Mouse (Mus musculus) c-Kit-positive CD71-positive TER-119-positive erythroid progenitor cells, embryonic 14.5 days (primary cell): Measurements from ENCODE around the gene Thsd1.
"Not testable (repeated sequence)": the region's sequence is repeated elsewhere in the genome, so short reads cannot be mapped to it uniquely, and the experiment has no call there.

Experiments used
- DNase-seq: peaks from one replicate; pipeline ENCODE4 v3.0.0-alpha.2; 2013; ENCODE audit warnings: low spot score

Gene Thsd1

DNA sequence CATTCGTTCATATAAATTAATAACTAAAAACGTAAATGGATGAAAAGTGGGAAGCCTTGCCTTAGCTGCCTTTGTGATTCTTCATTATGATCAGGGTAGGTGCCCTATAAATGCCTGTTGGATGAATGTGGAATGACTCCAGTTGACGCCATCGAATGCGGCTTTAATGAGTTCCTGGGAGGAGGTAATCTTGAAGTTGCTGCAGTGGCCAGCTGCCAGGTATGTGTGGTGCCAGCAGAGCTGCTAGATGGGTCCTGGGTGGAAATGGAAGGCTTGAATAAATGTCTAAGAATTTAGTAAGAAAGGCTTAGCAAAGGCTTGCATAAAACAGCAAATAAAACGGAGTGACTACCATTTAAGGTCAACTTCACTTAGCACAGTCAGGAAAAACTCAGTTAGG, 37.7 kb downstream of the Thsd1 start:
- no peak for DNase-seq

DNA sequence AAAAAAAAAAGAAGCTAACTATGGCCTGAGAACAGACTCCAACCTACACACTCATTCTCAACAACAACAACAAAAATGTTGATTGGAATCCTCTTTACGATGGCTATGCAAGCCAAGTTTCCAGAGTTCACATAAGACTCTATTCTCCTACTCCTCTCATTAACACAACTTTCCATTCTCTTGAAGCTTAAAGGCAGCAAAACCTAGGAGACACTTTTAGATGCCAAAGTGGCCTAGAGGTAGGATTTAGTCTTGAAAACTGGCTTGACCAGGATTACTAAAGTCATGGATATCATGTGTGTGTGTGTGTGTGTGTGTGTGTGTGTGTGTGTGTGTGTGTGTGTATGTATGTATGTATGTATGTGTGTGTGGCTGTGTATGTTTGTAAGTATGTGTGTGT, 38.1 kb downstream of the Thsd1 start:
- DNase-seq, result no peak

DNA sequence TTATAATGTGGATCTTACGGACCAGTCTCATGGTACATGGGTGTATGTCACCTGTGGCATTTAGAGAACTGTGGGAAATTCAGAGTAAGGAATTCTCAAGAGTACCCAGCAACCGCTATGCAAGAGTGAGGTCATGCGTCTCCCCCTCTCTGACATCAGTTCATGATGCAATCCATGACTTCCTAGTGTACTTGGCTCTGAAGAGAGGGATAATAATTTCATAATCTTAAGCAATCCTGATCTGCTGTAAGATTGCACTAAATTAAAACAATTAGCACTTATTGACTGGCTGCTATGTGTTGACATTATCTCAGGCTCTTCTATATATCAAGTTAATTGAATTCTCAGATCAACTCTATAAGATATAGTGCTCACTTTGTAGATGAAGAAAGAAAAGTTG, 39.7 kb downstream of the Thsd1 start:
- DNase-seq, result no peak

DNA sequence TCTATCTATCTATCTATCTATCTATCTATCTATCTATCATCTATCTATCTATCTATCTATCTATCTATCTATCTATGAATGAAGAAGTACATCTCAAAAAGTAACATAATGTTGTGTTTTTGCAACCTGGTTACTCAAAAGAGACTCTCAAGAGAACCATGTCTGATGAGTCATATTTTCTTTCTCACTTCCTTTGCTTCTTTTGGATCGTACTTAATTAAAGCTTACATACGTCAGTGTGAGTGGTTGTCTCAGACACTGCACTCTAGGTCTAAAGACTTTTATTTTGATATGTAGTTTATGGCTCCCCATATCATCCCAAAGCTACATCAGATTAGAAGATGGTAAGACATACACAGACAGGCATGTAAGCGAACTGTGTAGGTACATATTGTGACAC, 46.0 kb downstream of the Thsd1 start:
- no peak for DNase-seq

DNA sequence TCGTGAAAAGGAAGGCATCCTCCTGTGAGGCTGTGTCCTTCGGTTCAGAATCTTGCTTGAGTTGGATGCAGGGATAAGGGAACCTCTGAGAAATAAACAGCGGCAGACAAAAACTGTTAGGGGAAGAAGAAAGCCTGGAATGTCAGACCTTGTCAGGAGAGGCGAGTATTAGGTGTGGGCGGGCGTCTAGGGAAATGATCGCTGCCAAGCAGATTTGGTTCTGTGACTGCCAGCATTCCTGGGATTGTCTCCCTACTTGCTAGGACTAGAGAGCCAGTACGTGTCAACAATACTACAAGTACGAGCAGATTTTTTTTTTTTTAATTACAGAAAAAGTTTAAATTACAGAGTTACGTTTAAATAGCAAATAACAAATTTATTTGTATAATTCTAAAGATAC, 47.5 kb downstream of the Thsd1 start:
- no peak for DNase-seq

DNA sequence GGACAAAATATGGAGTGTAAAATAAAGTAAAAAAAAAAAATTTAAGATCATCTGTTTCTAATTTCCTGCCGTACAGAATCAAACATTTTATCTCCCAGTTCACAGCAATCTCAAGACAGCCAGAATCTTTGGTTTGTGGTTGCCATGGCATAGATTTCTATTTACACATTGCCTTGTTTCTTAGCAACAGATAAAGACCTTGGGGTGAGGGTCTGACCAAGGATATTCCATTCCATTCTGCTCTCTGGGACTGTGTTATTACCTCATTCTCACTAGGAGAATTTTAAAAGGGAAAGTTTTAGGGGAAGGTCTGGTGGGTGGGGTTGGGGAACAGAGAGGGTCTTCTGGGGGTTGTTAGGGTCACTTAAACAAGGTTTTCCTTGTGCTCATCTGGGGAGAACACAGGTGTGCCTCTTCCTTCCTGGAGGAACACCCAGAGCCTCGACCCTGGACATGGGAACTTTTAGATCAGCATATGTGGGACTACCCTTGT, 55.9 kb downstream of the Thsd1 start, which contains the start of gene Tpte:
Gene Tpte, plus strand, starts transcription at position 443 of the 493 bp plus-strand sequence.
- no peak for DNase-seq

DNA sequence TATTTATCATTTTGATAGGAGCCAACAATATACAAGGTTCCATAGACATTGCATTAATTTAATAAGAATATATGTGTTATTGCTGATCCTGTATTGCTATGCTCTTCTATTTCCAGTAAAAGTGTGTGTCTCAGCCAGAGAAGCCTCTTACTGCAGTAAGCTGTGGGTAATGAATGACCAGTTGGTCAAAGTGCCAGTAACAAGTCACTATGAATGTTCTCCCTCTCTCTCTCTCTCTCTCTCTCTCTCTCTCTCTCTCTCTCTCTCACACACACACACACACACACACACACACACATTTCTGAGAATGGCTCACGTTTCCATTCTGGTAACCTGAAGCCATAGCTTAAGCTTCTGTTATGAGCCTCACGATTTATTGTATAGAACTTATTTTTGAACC, 75.2 kb downstream of the Thsd1 start:
- no peak for DNase-seq

DNA sequence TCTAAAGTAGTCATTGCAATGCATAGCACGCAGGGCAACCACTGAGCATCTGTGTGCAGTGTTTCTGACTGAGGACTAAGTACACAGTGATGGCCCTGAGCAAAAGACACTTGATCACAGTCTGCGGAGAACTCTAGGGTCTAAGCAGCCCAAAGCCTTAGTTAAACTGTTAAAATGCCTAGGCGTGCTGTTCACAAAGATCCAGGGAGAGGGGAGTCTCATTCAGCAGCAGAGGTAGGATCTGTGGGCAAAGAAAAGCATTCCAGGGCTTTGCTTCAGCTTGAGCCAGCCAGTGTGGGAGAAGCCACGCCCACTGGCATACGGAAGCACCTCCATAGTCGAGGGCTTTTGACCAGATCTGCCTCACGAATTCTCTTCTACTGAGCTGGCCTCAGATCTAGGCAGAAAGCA, 75.8 kb downstream of the Thsd1 start:
- no peak for DNase-seq

DNA sequence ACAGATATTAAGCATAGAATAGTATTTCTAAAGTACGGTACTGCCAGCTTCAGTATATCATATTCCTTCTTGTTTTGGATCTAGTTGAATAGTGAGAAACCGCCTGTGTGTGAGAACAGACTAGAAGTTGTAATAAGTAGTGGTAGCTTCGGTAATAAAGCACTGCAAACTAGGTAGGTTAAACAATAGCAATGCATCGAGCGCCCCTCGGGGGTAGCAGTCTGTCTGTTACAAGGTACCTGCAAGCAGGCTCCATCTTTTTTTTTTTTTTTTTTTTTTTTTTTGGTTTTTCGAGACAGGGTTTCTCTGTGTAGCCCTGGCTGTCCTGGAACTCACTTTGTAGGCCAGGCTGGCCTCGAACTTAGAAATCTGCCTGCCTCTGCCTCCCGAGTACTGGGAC, 76.9 kb downstream of the Thsd1 start:
- DNase-seq, result not testable (repeated sequence)

DNA sequence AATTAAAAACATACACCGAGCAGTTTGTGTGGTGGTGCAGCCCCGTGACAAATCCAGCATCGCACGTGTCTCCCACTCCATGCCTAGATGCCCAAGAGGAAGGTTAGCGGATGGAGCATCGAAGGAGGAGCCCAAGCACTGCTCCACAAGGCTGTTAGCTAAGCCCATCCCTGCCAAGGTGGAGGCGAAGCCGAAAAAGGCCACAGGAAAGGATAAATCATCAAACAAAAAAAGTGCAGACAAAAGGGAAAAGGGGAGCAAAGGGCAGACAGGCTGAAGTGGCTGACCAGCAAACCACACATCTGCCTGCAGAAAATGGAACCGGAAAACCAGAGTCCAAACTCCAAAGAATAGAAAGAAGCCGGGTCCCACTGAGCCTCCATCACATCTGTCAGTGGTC, 79.9 kb downstream of the Thsd1 start:
- DNase-seq, result no peak
